Mouse (Mus musculus) mature B cell (primary cell): Measurements from ENCODE around the gene Shank1.
"Not testable (repeated sequence)": the region's sequence is repeated elsewhere in the genome, so short reads cannot be mapped to it uniquely, and the experiment has no call there.

Experiments
- in situ Hi-C: fragments of 300-500 bp; cut with MboI; formaldehyde crosslinking; loops from 2 replicates; pipeline ENCODE4 v1.14.3; 2019

The Shank1 gene

GRCm38 (mm10) chr7:44309475-44310284 is at the start of gene Shank1:
Gene Shank1, plus strand, starts transcription at chr7:44310253.
- in situ Hi-C loops, result no loop called here

GRCm38 (mm10) chr7:44260410-44260809 is 49.6 kb upstream of the Shank1 start:
- in situ Hi-C loops, result loop anchor here (5.0 to 25.0 kb wide), 2 partner anchors 82 to 227 kb away; partner anchors contain the start of genes Emc10 and Fam71e1

DNA sequence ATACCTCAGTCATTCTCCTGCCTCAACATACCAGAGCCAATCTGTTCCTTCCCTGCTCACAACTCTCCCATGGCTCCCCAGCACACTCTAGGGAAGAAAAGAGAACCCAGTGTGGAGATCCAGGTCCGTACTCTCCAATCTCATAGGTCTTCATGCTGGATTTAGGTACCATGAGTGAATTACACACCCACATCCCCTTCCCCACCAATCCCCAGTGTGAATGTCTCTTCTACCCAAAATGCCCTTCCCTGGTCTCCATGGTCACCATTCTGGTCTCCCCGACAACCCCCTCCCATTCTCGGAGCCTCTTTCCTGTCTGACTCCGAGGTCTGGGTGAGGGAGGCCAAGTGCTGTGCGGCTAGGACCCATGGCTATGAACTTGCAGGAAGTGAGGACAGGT is 48.9 kb upstream of the Shank1 start, which contains the start of gene Gm15517:
Gene Gm15517 (plus strand): TSS at position 301 of the 400 bp plus-strand sequence.
- in situ Hi-C loops, result loop anchor here (5.0 to 25.0 kb wide), 2 partner anchors 81 to 226 kb away; partner anchors contain the start of genes Emc10 and Fam71e1

DNA sequence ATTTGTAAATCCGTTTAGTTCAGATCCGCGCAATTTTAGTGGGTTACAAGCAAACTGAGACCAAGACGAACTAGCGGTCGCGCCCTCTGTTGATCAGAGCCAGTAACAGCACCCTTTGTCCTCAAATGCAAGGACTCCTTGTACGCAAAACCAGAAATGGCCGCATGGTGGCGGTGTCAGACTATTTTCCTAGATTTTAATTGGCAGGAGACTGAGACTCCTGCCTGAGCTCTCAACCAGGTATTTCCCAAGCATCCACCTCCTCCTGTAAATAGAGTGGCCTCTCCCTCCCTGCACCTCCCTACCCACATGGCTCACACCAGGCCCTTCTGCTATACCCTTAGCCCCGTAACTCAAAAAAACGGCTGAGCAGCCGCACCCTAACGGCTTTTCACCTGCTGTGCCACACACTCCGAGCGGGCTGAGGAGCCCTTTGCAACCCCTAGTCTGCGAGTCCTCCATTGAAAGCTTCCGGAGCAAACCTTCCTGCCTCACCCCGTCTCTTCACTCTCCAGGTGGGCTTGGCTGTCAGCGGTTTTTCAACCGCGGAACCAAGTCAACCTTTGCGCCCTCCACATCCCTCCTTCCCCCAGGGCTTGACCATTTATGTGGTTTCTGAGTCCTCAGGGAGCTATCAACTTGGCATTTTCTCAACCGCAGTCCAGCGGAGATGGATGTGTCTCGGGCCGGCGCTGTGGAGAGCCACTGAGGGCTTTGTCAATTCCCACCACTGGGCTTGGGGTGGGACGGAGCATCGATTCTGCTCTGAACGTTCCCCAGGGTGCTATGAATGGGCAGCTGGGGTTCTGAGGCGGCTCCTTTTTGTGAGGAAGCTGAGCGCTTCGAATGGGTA is 47.0 kb upstream of the Shank1 start:
- in situ Hi-C loops, result loop anchor here (5.0 to 25.0 kb wide), 2 partner anchors 79 to 224 kb away; partner anchors contain the start of genes Emc10 and Fam71e1

DNA sequence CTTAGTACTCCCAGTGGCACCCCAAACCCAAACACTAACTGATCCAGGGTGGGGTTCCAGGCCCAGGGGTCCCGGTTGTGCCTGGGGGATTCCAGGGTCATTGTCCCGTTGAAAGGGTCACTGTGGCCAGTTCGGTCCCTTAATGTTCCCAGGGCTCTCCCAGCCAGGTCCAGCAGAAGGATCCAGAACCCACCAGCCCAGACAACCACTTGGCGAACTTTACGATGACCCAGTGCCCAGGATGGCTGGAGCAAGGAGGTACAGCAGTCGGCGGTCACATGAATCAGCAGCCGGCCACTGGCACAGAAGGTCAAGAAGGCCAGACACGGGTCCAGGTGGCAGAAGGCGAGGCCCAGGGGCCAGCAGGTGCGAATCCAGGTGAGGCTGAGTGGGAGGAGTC is 41.9 kb upstream of the Shank1 start:
- in situ Hi-C loops, result loop anchor here (25.0 kb wide), 1 partner anchor 219 kb away; the partner anchor contains the start of genes Emc10 and Fam71e1

DNA sequence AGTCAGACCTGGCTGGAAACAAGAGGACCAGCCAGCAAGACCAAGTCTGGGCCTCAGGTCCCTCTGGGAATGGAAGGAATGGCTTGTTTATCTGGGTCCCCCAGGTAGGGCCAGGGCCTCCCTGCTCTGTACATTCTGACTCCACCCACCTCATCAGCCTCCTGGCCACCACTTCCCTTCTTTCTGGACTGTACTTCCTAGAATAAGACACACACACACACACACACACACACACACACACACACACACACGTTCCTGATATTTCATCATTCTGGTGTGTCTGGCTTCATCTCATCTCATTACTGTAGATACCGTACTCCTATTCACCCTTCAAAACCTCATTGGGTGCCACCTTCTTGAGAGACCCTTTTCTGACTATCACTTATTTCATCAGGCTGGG is 40.7 kb upstream of the Shank1 start:
- in situ Hi-C loops, result loop anchor here (25.0 kb wide), 1 partner anchor 218 kb away; the partner anchor contains the start of genes Emc10 and Fam71e1

DNA sequence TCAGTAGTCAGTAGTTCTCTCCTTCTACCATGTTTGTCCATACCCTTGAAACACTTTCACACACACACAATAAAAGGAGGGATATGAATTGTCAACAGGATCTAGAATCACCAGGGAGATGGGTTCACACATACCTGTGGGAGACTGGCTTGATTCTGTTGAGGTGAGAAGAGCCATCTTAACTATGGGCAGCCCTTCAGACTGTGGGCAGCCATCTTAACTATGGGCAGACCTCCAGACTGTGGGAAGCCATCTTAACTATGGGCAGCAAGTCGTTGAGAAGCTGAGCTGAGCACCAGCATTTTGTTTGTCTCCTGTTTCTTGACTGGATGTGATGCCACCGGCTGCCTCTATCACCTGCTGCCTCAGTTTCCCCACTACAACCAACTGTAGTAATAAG is 38.7 kb upstream of the Shank1 start:
- in situ Hi-C loops, result loop anchor here (25.0 kb wide), 1 partner anchor 216 kb away; the partner anchor contains the start of genes Emc10 and Fam71e1

DNA sequence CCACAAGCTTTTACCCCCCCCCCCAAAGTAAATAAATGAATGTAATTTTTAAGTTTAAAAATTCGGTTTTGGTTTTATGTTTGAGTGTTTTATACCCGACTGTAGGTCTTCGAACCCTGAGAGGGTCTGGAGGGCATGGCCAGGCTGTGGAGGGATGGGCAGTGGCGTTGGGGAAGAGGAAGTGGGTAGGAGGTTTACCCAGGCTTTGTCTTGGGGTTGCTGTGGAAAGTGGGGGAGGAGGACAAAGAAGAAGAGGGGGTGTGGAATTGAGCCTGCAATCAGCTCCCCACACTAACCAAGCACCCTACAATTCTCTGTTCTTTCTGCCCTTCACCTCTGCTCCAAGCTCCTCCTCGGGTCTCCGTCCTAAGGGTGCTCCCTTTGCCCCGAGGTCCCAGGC is 37.5 kb upstream of the Shank1 start:
- in situ Hi-C loops, result loop anchor here (25.0 kb wide), 1 partner anchor 215 kb away; the partner anchor contains the start of genes Emc10 and Fam71e1

- in situ Hi-C loops, result loop anchor here (25.0 kb wide), 1 partner anchor 214 kb away; the partner anchor contains the start of genes Emc10 and Fam71e1
These were observed 36.6 kb upstream of the Shank1 start for GRCm38 (mm10) chr7:44273446-44273845.

DNA sequence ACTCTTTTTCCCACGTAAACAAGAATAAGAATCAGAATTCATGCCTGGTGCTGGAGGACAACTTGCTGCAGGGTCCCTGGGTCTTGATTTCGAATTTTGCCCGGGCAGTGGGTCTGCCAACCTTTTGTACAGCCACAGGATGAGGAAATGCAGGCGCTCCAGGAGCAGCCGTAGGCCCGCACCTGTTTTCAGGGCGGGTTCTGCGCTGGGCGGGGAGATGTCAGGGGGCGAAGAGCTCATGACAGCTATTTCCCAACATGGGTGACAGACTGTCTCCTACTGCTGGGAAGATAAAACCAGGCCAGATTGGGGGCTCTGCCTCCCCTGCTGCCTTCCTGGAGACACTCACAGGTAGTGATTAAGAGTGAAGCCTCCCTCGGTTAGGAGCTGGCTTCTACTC is 36.0 kb upstream of the Shank1 start:
- in situ Hi-C loops, result loop anchor here (25.0 kb wide), 1 partner anchor 213 kb away; the partner anchor contains the start of genes Emc10 and Fam71e1

- in situ Hi-C loops, result no loop called here
These were observed 34.5 kb upstream of the Shank1 start for GRCm38 (mm10) chr7:44275546-44275945.

DNA sequence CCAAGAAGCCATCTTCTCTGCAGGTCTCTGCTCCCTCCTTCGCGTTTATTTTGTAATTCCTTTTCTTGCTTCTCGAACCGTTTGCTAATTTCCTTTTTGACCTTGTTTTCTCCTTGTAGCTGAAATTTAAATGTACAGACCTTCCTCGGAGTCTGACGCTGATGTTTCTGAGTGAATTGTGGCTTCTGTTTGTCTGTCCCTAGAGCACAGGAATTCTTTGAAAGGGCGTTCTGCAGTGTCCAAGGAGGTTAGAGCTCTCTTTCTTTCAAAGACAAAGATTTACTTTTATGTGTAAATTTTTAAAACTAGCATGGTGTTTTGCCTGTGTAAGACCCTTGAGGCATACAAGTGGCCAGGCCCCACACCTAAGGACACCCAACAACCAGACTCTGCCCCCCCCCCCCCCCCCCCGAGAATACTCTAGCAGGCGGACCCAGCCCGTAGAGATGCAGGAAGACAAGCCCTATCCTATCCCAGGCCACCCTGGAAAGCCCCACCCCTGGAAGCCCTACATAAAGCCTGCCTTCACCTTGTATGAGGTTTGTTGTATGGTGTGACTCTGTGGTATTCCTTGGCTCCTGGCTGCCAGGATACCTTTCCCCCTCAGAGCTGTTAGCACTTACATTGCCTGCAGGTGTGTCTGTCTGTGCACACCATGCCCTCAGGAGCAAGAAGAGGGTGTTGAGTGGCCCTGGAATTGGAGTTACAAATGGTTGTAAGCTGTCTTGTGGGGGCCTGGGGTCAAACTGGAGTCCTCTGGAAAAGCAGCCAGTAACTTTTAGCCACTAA is 33.4 kb upstream of the Shank1 start:
- in situ Hi-C loops, result no loop called here

- in situ Hi-C loops, result no loop called here
These were observed 32.8 kb upstream of the Shank1 start for GRCm38 (mm10) chr7:44277250-44277622.

- in situ Hi-C loops, result no loop called here
These were observed 29.1 kb upstream of the Shank1 start for GRCm38 (mm10) chr7:44280959-44281358.

GRCm38 (mm10) chr7:44281586-44281985 is 28.5 kb upstream of the Shank1 start:
- in situ Hi-C loops, result no loop called here

GRCm38 (mm10) chr7:44287760-44288159 is 22.3 kb upstream of the Shank1 start:
- in situ Hi-C loops, result no loop called here

DNA sequence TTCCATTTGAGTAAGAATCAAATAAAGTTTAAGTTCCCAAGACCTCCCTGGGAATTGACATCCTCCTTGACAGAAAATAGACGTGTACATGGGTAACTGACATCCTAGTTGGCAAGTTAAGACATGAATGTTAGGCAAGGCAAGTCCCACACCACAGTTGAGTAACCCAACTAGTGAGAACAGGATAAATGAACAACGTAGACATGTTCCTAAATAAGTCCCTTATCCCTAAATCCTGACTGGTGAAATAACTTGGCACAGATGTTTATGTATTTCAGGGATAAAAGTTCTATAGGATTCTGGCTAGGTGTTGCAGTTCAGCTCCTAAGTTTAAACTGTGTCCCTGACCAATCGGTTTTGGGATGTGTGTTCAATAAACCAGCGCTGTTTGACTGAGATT is 19.1 kb upstream of the Shank1 start:
- in situ Hi-C loops, result no loop called here

GRCm38 (mm10) chr7:44291418-44291817 is 18.6 kb upstream of the Shank1 start:
- in situ Hi-C loops, result no loop called here

- in situ Hi-C loops, result not testable (repeated sequence)
These were observed 12.6 kb upstream of the Shank1 start for GRCm38 (mm10) chr7:44297501-44297900.

GRCm38 (mm10) chr7:44303346-44304340 is 6.4 kb upstream of the Shank1 start:
- in situ Hi-C loops, result no loop called here
